Mouse (Mus musculus): ENCODE data around the gene Prrt4. TPM values are rescaled to one million over a fixed set of nuclear protein-coding genes. Genes with fewer than 3 reads are reported as not detected.

Gene Prrt4
- polyA plus RNA-seq, 1 experiment from 2014 or later = 1.1 TPM

- peak; percentile 12 for DNase-seq (ENCODE audit: low spot score)
- peaks cover 57% of the 10 kb centered on the region for H3K27me3 ChIP-seq (ENCODE audit: low read depth, poor library complexity, severe bottlenecking)
- no peaks in the 10 kb centered on the region for H3K36me3 ChIP-seq
- no peak overlapping the region for H3K27ac ChIP-seq (replicated peaks)
- H3K4me1 ChIP-seq = peaks cover 35% of the 10 kb centered on the region
- no peak overlapping the region for H3K4me3 ChIP-seq
- no peaks in the 10 kb centered on the region for H3K9me3 ChIP-seq (replicated peaks)
- 76% methylated on average over 15 of the region's 15 CpGs for WGBS
Measured at GRCm38 (mm10) chr6:29193961-29194750, 14.8 kb upstream of the Prrt4 start.

- peaks cover 9% of the 10 kb centered on the region for H3K27me3 ChIP-seq (ENCODE audit: low read depth, poor library complexity, severe bottlenecking)
- H3K4me1 ChIP-seq = no peaks in the 10 kb centered on the region
- H3K27ac ChIP-seq (replicated peaks) = no peak overlapping the region
- H3K36me3 ChIP-seq = no peaks in the 10 kb centered on the region
- 81% methylated on average over 1 of the region's 1 CpGs for WGBS
- no peak for DNase-seq (ENCODE audit: low spot score)
- no peaks in the 10 kb centered on the region for H3K9me3 ChIP-seq (replicated peaks)
- H3K4me3 ChIP-seq = no peak overlapping the region
Measured at GRCm38 (mm10) chr6:29187936-29188335, 8.6 kb upstream of the Prrt4 start.

- DNase-seq (ENCODE audit: low spot score) = peak; percentile 13
- H3K27ac ChIP-seq (replicated peaks) = no peak overlapping the region
- no peaks in the 10 kb centered on the region for H3K9me3 ChIP-seq (replicated peaks)
Measured at GRCm38 (mm10) chr6:29179843-29180242, 459 bp upstream of the Prrt4 start.

GRCm38 (mm10) chr6:29177901-29178879, 1.2 kb downstream of the Prrt4 start:
- peak overlapping the region; percentile 85 for H3K27ac ChIP-seq (replicated peaks)
- H3K9me3 ChIP-seq (replicated peaks) = no peaks in the 10 kb centered on the region
- no peaks in the 10 kb centered on the region for H3K36me3 ChIP-seq
- H3K27me3 ChIP-seq (ENCODE audit: low read depth, poor library complexity, severe bottlenecking) = peaks cover 98% of the 10 kb centered on the region
- peaks cover 38% of the 10 kb centered on the region for H3K4me1 ChIP-seq
- peak; percentile 35 for DNase-seq (ENCODE audit: low spot score)
- peak overlapping the region; percentile 77 for H3K4me3 ChIP-seq
- 9% methylated on average over 17 of the region's 17 CpGs for WGBS

More at GRCm38 (mm10) chr6:29179843-29180242, 459 bp upstream of the Prrt4 start:
- Histone ChIP-seq H3K27me3 (ENCODE audit: low read depth, poor library complexity, severe bottlenecking) (peaks cover 82% of the 10 kb centered on the region), H3K36me3 (no peaks in the 10 kb centered on the region), H3K4me1 (peaks cover 29% of the 10 kb centered on the region), H3K4me3 (peak overlapping the region; percentile 77)
- WGBS = 44% methylated on average over 8 of the region's 8 CpGs

- DNase-seq (ENCODE audit: low spot score) = no peak
- Histone ChIP-seq H3K9me3 (replicated peaks) (no peaks in the 10 kb centered on the region), H3K4me3 (no peak overlapping the region), H3K27ac (replicated peaks) (no peak overlapping the region), H3K4me1 (peaks cover 55% of the 10 kb centered on the region), H3K27me3 (ENCODE audit: low read depth, poor library complexity, severe bottlenecking) (peaks cover 100% of the 10 kb centered on the region), H3K36me3 (no peaks in the 10 kb centered on the region)
- WGBS = 78% methylated on average over 3 of the region's 3 CpGs
Measured at GRCm38 (mm10) chr6:29175113-29175512, 4.3 kb downstream of the Prrt4 start.

GRCm38 (mm10) chr6:29174368-29174767, 5.0 kb downstream of the Prrt4 start:
- 23% methylated on average over 7 of the region's 7 CpGs for WGBS
- Histone ChIP-seq H3K36me3 (no peaks in the 10 kb centered on the region), H3K9me3 (replicated peaks) (no peaks in the 10 kb centered on the region), H3K27me3 (ENCODE audit: low read depth, poor library complexity, severe bottlenecking) (peaks cover 100% of the 10 kb centered on the region), H3K27ac (replicated peaks) (no peak overlapping the region), H3K4me1 (peaks cover 58% of the 10 kb centered on the region), H3K4me3 (no peak overlapping the region)
- DNase-seq (ENCODE audit: low spot score) = no peak

- Histone ChIP-seq H3K36me3 (no peaks in the 10 kb centered on the region), H3K4me3 (peak overlapping the region; percentile 69), H3K4me1 (peaks cover 36% of the 10 kb centered on the region), H3K27me3 (ENCODE audit: low read depth, poor library complexity, severe bottlenecking) (peaks cover 96% of the 10 kb centered on the region), H3K27ac (replicated peaks) (peak overlapping the region; percentile 84), H3K9me3 (replicated peaks) (no peaks in the 10 kb centered on the region)
- WGBS = 0% methylated on average over 36 of the region's 40 CpGs
- peak; percentile 92 for DNase-seq (ENCODE audit: low spot score)
Measured at GRCm38 (mm10) chr6:29170952-29171388, 8.4 kb downstream of the Prrt4 start.

GRCm38 (mm10) chr6:29170063-29170921, 9.1 kb downstream of the Prrt4 start:
- Histone ChIP-seq H3K27ac (replicated peaks) (peak overlapping the region; percentile 84), H3K9me3 (replicated peaks) (no peaks in the 10 kb centered on the region), H3K27me3 (ENCODE audit: low read depth, poor library complexity, severe bottlenecking) (peaks cover 96% of the 10 kb centered on the region), H3K36me3 (no peaks in the 10 kb centered on the region), H3K4me1 (peaks cover 36% of the 10 kb centered on the region), H3K4me3 (peak overlapping the region; percentile 69)
- under 1% methylated on average over 63 of the region's 63 CpGs for WGBS
- peak; percentile 66 for DNase-seq (ENCODE audit: low spot score)

- H3K4me1 ChIP-seq = peaks cover 33% of the 10 kb centered on the region
- no peak for DNase-seq (ENCODE audit: low spot score)
- no peak overlapping the region; the same call in 1 of the 2 replicates for H3K27ac ChIP-seq (replicated peaks)
- WGBS = 5% methylated on average over 12 of the region's 12 CpGs
- no peaks in the 10 kb centered on the region for H3K9me3 ChIP-seq (replicated peaks)
- no peaks in the 10 kb centered on the region for H3K36me3 ChIP-seq
- H3K4me3 ChIP-seq = peak overlapping the region; percentile 69
- peaks cover 90% of the 10 kb centered on the region for H3K27me3 ChIP-seq (ENCODE audit: low read depth, poor library complexity, severe bottlenecking)
Measured at GRCm38 (mm10) chr6:29169675-29170062, 9.7 kb downstream of the Prrt4 start.

GRCm38 (mm10) chr6:29168871-29169270, 10.5 kb downstream of the Prrt4 start:
- H3K27me3 ChIP-seq (ENCODE audit: low read depth, poor library complexity, severe bottlenecking) = peaks cover 82% of the 10 kb centered on the region
- 60% methylated on average over 2 of the region's 2 CpGs for WGBS
- no peak for DNase-seq (ENCODE audit: low spot score)

GRCm38 (mm10) chr6:29166196-29166595, 13.2 kb downstream of the Prrt4 start:
- DNase-seq (ENCODE audit: low spot score) = no peak
- 4% methylated on average over 1 of the region's 1 CpGs for WGBS
- Histone ChIP-seq H3K27ac (replicated peaks) (no peak overlapping the region), H3K4me3 (no peak overlapping the region), H3K4me1 (peaks cover 32% of the 10 kb centered on the region), H3K36me3 (no peaks in the 10 kb centered on the region), H3K27me3 (ENCODE audit: low read depth, poor library complexity, severe bottlenecking) (peaks cover 55% of the 10 kb centered on the region), H3K9me3 (replicated peaks) (no peaks in the 10 kb centered on the region)

More at GRCm38 (mm10) chr6:29168871-29169270, 10.5 kb downstream of the Prrt4 start:
- Histone ChIP-seq H3K27ac (replicated peaks) (no peak overlapping the region), H3K4me1 (peaks cover 29% of the 10 kb centered on the region), H3K9me3 (replicated peaks) (no peaks in the 10 kb centered on the region), H3K36me3 (no peaks in the 10 kb centered on the region), H3K4me3 (no peak overlapping the region)

Measured in midbrain, embryonic 10.5 days (tissue).